ENCODE assay signal across 25 mouse cellular contexts in the genomic region with DNA sequence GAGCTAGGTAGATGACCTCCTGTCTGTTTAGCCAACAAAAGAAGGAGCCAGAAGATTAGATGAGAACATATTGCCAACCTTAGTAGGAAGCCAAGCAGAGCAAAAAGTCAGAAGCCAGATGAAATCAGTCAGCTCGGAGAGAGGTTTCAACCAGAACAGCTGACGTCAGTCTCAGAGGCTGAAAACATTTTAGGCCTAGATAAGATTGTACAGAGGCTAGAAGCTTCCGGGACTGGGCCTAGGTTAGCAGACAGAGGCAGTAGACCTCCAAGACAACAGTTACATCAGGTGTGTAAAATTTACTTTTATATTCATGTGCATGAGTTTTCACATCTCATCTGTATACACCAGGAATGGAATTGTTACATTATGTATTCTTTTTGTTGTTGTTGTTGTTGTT. TPM values are rescaled to one million over a fixed set of nuclear protein-coding genes. Genes with fewer than 3 reads are reported as not detected.
DNase-seq lines count a peak whose midpoint lies in the region; ATAC-seq and TF ChIP-seq lines count a peak whose summit lies in the region.
"Had no signal": no experiment of that assay in that cellular context is flagged by ENCODE, and none has a peak within 500 bp of the region (broad histone marks: within the 10 kb centered on the region; RNA-seq: fewer than 3 reads in every experiment).

No protein-coding gene starts in this region.

- H3K9me3 ChIP-seq in kidney, embryonic 14.5 days (ENCODE audit: control insufficient read depth, low read length) = no peaks in the 10 kb centered on the region
- no peaks in the 10 kb centered on the region for H3K9me3 ChIP-seq in liver, postnatal 0 days (ENCODE audit: low read length)
- no peaks in the 10 kb centered on the region for H3K9me3 ChIP-seq in liver, embryonic 13.5 days (replicated peaks)
- no peaks in the 10 kb centered on the region for H3K9me3 ChIP-seq in liver, embryonic 16.5 days (replicated peaks; ENCODE audit: control insufficient read depth, low read length)
- H3K9me3 ChIP-seq: embryonic facial prominence, embryonic 10.5 days; embryonic facial prominence, embryonic 12.5 days; forebrain, embryonic 13.5 days; G1E had no signal

- no peaks in the 10 kb centered on the region for H3K79me2 ChIP-seq in liver, adult 2 months (ENCODE audit: control insufficient read depth, insufficient read depth, low read length)

- TF ChIP-seq CTCF in kidney, adult 2 months (conservative IDR thresholded peaks at IDR 0.05; ENCODE audit: insufficient read depth, insufficient read length, low read depth, low read length) = no peak
- no peak for TF ChIP-seq CTCF in liver, adult 2 months (IDR thresholded peaks at IDR 0.05; ENCODE audit: low read depth, low read length)
- no peak for TF ChIP-seq CTCF in liver, postnatal 0 days (IDR thresholded peaks at IDR 0.05; ENCODE audit: low read depth)

- no peak for TF ChIP-seq EP300 in liver, postnatal 0 days (IDR thresholded peaks at IDR 0.05; ENCODE audit: low read depth)

- TF ChIP-seq POLR2A in kidney, adult 2 months (IDR thresholded peaks at IDR 0.05; ENCODE audit: low read depth, low read length) = no peak
- no peak for TF ChIP-seq POLR2A in liver, adult 2 months (IDR thresholded peaks at IDR 0.05; ENCODE audit: extremely low read depth, insufficient read depth, low read length)

- no peak overlapping the region for H3K9ac ChIP-seq in kidney, embryonic 14.5 days (ENCODE audit: low read depth, low read length)
- H3K9ac ChIP-seq in liver, adult 2 months (ENCODE audit: low read depth, low read length) = no peak overlapping the region
- no peak overlapping the region for H3K9ac ChIP-seq in liver, postnatal 0 days (replicated peaks)
- H3K9ac ChIP-seq in liver, embryonic 13.5 days = no peak overlapping the region
- no peak overlapping the region for H3K9ac ChIP-seq in liver, embryonic 16.5 days (ENCODE audit: low read depth, low read length)
- H3K9ac ChIP-seq: embryonic facial prominence, embryonic 12.5 days; forebrain, embryonic 13.5 days had no signal

- H3K36me3 ChIP-seq in kidney, adult 2 months (ENCODE audit: control insufficient read depth, insufficient read depth, low read length) = no peaks in the 10 kb centered on the region
- H3K36me3 ChIP-seq in kidney, embryonic 14.5 days (ENCODE audit: control insufficient read depth, insufficient read depth, low read length) = no peaks in the 10 kb centered on the region
- H3K36me3 ChIP-seq in liver, adult 2 months (ENCODE audit: control insufficient read depth, insufficient read depth, low read length) = no peaks in the 10 kb centered on the region
- H3K36me3 ChIP-seq in liver, postnatal 0 days (replicated peaks; ENCODE audit: insufficient read depth, low read length) = no peaks in the 10 kb centered on the region
- H3K36me3 ChIP-seq in liver, embryonic 13.5 days = no peaks in the 10 kb centered on the region
- no peaks in the 10 kb centered on the region for H3K36me3 ChIP-seq in liver, embryonic 16.5 days (ENCODE audit: control insufficient read depth, insufficient read depth)
- H3K36me3 ChIP-seq: embryonic facial prominence, embryonic 10.5 days; embryonic facial prominence, embryonic 12.5 days; G1E had no signal

- no peak overlapping the region for H3K4me2 ChIP-seq in kidney, embryonic 14.5 days (replicated peaks; ENCODE audit: low read depth, low read length)
- H3K4me2 ChIP-seq in liver, postnatal 0 days (ENCODE audit: low read depth, low read length) = no peak overlapping the region
- H3K4me2 ChIP-seq in liver, embryonic 13.5 days = no peak overlapping the region
- H3K4me2 ChIP-seq in liver, embryonic 16.5 days (ENCODE audit: low read depth, low read length) = no peak overlapping the region
- H3K4me2 ChIP-seq: embryonic facial prominence, embryonic 12.5 days; forebrain, embryonic 13.5 days had no signal

- no peak overlapping the region for H3K4me3 ChIP-seq in kidney, adult 2 months (ENCODE audit: insufficient read depth, low read depth, low read length)
- no peak overlapping the region for H3K4me3 ChIP-seq in kidney, embryonic 14.5 days (ENCODE audit: low read length)
- no peak overlapping the region for H3K4me3 ChIP-seq in liver, adult 2 months (ENCODE audit: insufficient read depth, low read depth, low read length)
- no peak overlapping the region for H3K4me3 ChIP-seq in liver, postnatal 0 days (ENCODE audit: low read depth, low read length)
- no peak overlapping the region for H3K4me3 ChIP-seq in liver, embryonic 13.5 days (replicated peaks)
- H3K4me3 ChIP-seq in liver, embryonic 16.5 days (ENCODE audit: low read depth, low read length) = no peak overlapping the region
- H3K4me3 ChIP-seq: embryonic facial prominence, embryonic 10.5 days; embryonic facial prominence, embryonic 12.5 days; forebrain, embryonic 13.5 days had no signal

- 81% methylated on average over 3 of the region's 3 CpGs for WGBS in kidney, adult 2 months
- 85% methylated on average over 3 of the region's 3 CpGs for WGBS in kidney, embryonic 14.5 days
- WGBS in liver, adult 2 months = 70% methylated on average over 3 of the region's 3 CpGs
- WGBS in liver, postnatal 0 days (ENCODE audit: insufficient replicate concordance) = 74% methylated on average over 3 of the region's 3 CpGs
- 28% methylated on average over 3 of the region's 3 CpGs for WGBS in liver, embryonic 13.5 days (ENCODE audit: insufficient replicate concordance)
- 34% methylated on average over 3 of the region's 3 CpGs for WGBS in liver, embryonic 16.5 days (ENCODE audit: insufficient replicate concordance)

- no peaks in the 10 kb centered on the region for H3K4me1 ChIP-seq in kidney, adult 2 months (ENCODE audit: control insufficient read depth, insufficient read depth, low read length)
- no peaks in the 10 kb centered on the region for H3K4me1 ChIP-seq in kidney, embryonic 14.5 days (ENCODE audit: control insufficient read depth, insufficient read depth, low read length)
- no peaks in the 10 kb centered on the region for H3K4me1 ChIP-seq in liver, adult 2 months (ENCODE audit: control insufficient read depth, insufficient read depth, low read length)
- H3K4me1 ChIP-seq in liver, postnatal 0 days (ENCODE audit: insufficient read depth) = no peaks in the 10 kb centered on the region
- peaks cover 26% of the 10 kb centered on the region for H3K4me1 ChIP-seq in liver, embryonic 13.5 days (replicated peaks)
- H3K4me1 ChIP-seq in liver, embryonic 16.5 days (ENCODE audit: control insufficient read depth, low read depth, low read length) = no peaks in the 10 kb centered on the region; the same call in none of the 2 replicates
- H3K4me1 ChIP-seq: embryonic facial prominence, embryonic 10.5 days; embryonic facial prominence, embryonic 12.5 days; forebrain, embryonic 13.5 days had no signal

- DNase-seq in kidney, adult 2 months = peak; percentile 16
- peak; percentile 85 for DNase-seq in liver, adult 2 months (ENCODE audit: extremely low read depth, low read depth, low spot score)
- DNase-seq in liver, postnatal 0 days = no peak
- no peak for DNase-seq in liver, embryonic 13.5 days
- no peak for DNase-seq in liver
- no peak for DNase-seq in thymus, adult 18-20 months
- DNase-seq: adrenal gland, adult 8-10 months; adrenal gland, postnatal 14 days; adrenal gland, postnatal 36 days; B cell, adult 2 months; cerebellum, adult 11-12 months; cerebellum, adult 2 months; cerebellum, adult 9-10 months; cerebellum, postnatal 10 days; cerebellum, postnatal 25 days had no signal

- no peak for ATAC-seq in kidney, embryonic 14.5 days (ENCODE audit: low FRiP score, low TSS enrichment)
- no peak for ATAC-seq in liver, postnatal 0 days
- peak; percentile 64; the same call in 1 of the 2 replicates for ATAC-seq in liver, embryonic 13.5 days (ENCODE audit: low read depth)
- 0 out of 2 replicates have a peak, but pooled peaks have one; percentile 43 for ATAC-seq in liver, embryonic 16.5 days (ENCODE audit: low read depth)
- ATAC-seq: activated CD4-positive, CD25-positive, alpha-beta regulatory T cell, adult 4 months; CD4-positive, CD25-positive, alpha-beta regulatory T cell, adult 4 months; forebrain, embryonic 13.5 days; Patski had no signal

- no peaks in the 10 kb centered on the region for H3K27me3 ChIP-seq in kidney, adult 2 months (replicated peaks; ENCODE audit: control insufficient read depth, insufficient read depth, low read length)
- H3K27me3 ChIP-seq in kidney, embryonic 14.5 days (ENCODE audit: control insufficient read depth, insufficient read depth, low read length) = no peaks in the 10 kb centered on the region
- H3K27me3 ChIP-seq in liver, adult 2 months (ENCODE audit: control insufficient read depth, insufficient read depth, low read length) = no peaks in the 10 kb centered on the region
- H3K27me3 ChIP-seq in liver, postnatal 0 days (ENCODE audit: insufficient read depth, low read length) = no peaks in the 10 kb centered on the region
- no peaks in the 10 kb centered on the region for H3K27me3 ChIP-seq in liver, embryonic 13.5 days
- no peaks in the 10 kb centered on the region for H3K27me3 ChIP-seq in liver, embryonic 16.5 days (ENCODE audit: control insufficient read depth, insufficient read depth, low read depth, low read length)
- H3K27me3 ChIP-seq: CH12.LX; embryonic facial prominence, embryonic 12.5 days; forebrain, embryonic 13.5 days had no signal

- no peak overlapping the region for H3K27ac ChIP-seq in kidney, adult 2 months (ENCODE audit: insufficient read depth, low read depth, low read length)
- H3K27ac ChIP-seq in kidney, embryonic 14.5 days (ENCODE audit: low read depth, low read length) = no peak overlapping the region
- H3K27ac ChIP-seq in liver, adult 2 months (replicated peaks; ENCODE audit: insufficient read depth, low read depth, low read length) = no peak overlapping the region
- H3K27ac ChIP-seq in liver, postnatal 0 days (ENCODE audit: low read depth) = no peak overlapping the region
- H3K27ac ChIP-seq in liver, embryonic 13.5 days = no peak overlapping the region
- no peak overlapping the region for H3K27ac ChIP-seq in liver, embryonic 16.5 days (ENCODE audit: low read length)
- H3K27ac ChIP-seq: embryonic facial prominence, embryonic 10.5 days; embryonic facial prominence, embryonic 12.5 days; forebrain, embryonic 13.5 days had no signal

RNA-seq across cellular contexts. Expression of a gene that starts 16.7 kb away (rescaled TPM):
- polyA plus RNA-seq in kidney, adult 2 months (2012; rRNA removed) = 13.2 and 13.4 TPM in 2 replicates
- 28.5 and 39.1 TPM in 2 replicates for polyA plus RNA-seq in kidney, embryonic 14.5 days (2014; fragmentation: Nextera tagmentation; extraction: Ambion mirVana)
- 14.9 and 17.0 TPM in 2 replicates for total RNA-seq in liver, adult 2 months (2014; rRNA removed)
- polyA plus RNA-seq in liver, adult 2 months (2012; rRNA removed) = 6.5 and 7.3 TPM in 2 replicates
- polyA plus RNA-seq in liver, postnatal 0 days (2015; fragmentation: Nextera tagmentation; extraction: Ambion mirVana) = 9.9 and 10.2 TPM in 2 replicates
- 13.0 and 16.2 TPM in 2 replicates for polyA plus RNA-seq in liver, embryonic 13.5 days (2015; fragmentation: Nextera tagmentation; extraction: Ambion mirVana)
- 10.8 and 11.1 TPM in 2 replicates for polyA plus RNA-seq in liver, embryonic 16.5 days (2015; fragmentation: Nextera tagmentation; extraction: Ambion mirVana)

Comparison
In these comparisons a context has a peak if more than half of its experiments do, and no peak if none do; other contexts are left out.
1. DNase-seq: peak in kidney, adult 2 months (single experiment) and liver, adult 2 months (single experiment); none in liver, postnatal 0 days (single experiment), liver, embryonic 13.5 days (single experiment), liver (single experiment) and thymus, adult 18-20 months (0 of 2).
2. ATAC-seq: peak in liver, embryonic 13.5 days (single experiment) and liver, embryonic 16.5 days (single experiment); none in kidney, embryonic 14.5 days (single experiment) and liver, postnatal 0 days (single experiment).